Mouse (Mus musculus): ENCODE data around the gene Jag2. TPM values are rescaled to one million over a fixed set of nuclear protein-coding genes. Genes with fewer than 3 reads are reported as not detected.

The Jag2 gene
- polyA plus RNA-seq, 1 experiment from 2014 or later: 3.0 TPM

DNA sequence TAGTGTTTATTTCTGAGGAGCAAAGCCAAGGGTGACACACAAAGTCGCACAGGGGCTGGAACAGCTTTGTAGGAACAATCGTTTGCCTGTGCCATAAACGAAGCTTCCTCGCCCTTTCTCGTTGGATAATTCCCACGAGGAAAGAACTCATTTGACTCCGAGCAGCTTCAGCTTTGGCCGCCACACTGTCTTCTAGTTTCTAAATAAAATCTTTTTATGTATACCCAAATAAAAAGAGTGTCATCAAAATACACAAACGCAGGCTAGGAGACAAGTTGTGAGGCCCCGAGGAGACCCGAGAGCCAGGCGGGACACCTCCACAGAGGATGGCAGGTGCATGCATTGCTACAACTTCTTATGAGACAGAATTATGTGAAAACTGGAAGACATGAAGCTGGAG lies 31.2 kb downstream of the Jag2 start:
- Histone ChIP-seq H3K4me3 (ENCODE audit: low read depth, low read length) (no peak overlapping the region), H3K4me2 (no peak overlapping the region), H3K27me3 (ENCODE audit: control insufficient read depth, insufficient read depth, low read length) (no peaks in the 10 kb centered on the region), H3K36me3 (ENCODE audit: control insufficient read depth, insufficient read depth, low read length) (no peaks in the 10 kb centered on the region), H3K4me1 (ENCODE audit: control insufficient read depth, insufficient read depth, low read length) (peaks cover 3% of the 10 kb centered on the region; the same call in 1 of the 2 replicates), H3K9ac (ENCODE audit: low read length) (no peak overlapping the region), H3K9me3 (ENCODE audit: control insufficient read depth, low read length) (no peaks in the 10 kb centered on the region), H3K27ac (ENCODE audit: low read depth, low read length) (no peak overlapping the region)
- no peak for DNase-seq (ENCODE audit: low spot score, missing footprints)
- WGBS: 79% methylated on average over 12 of the region's 12 CpGs
- ATAC-seq (ENCODE audit: low FRiP score): no peak

DNA sequence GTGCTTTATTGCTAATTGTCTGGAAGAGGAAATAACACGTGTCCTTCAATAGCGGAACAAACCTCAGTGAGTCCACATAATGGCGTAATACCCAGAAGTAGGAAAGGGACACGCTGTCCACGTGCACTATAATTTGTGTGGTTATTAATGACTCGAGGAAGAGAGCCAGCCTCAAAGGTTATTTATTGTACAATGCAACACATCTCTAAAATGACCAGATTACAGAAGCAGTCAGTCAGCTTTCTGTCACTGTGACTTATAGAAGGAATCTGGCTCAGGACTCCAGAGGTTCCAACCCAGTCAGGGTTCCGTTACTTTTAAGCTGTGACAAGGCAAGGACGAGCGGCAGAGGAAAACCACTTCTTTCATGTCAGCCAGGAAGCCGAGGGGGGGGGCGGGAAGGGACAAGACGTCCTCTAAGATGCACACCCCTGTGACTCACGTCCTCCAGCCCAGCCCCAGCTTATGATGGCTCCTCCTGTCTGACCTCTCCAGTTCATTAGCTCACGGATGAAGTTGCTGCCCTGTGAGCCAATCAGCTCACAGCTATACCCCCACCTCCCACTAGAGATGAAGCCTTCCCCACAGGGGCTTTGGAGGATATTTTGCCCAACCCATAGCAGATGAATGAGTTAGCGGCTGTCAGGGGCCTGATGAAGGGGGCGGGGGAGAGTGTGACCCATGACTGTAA lies 31.9 kb downstream of the Jag2 start:
- H3K36me3 ChIP-seq (ENCODE audit: control insufficient read depth, insufficient read depth, low read length): no peaks in the 10 kb centered on the region
- H3K27ac ChIP-seq (ENCODE audit: low read depth, low read length): no peak overlapping the region
- no peak overlapping the region for H3K4me2 ChIP-seq
- ATAC-seq (ENCODE audit: low FRiP score): peak; percentile 84
- WGBS: 51% methylated on average over 16 of the region's 16 CpGs
- no peak overlapping the region for H3K9ac ChIP-seq (ENCODE audit: low read length)
- peaks cover 3% of the 10 kb centered on the region; the same call in 1 of the 2 replicates for H3K4me1 ChIP-seq (ENCODE audit: control insufficient read depth, insufficient read depth, low read length)
- no peak overlapping the region for H3K4me3 ChIP-seq (ENCODE audit: low read depth, low read length)
- H3K9me3 ChIP-seq (ENCODE audit: control insufficient read depth, low read length): no peaks in the 10 kb centered on the region
- DNase-seq (ENCODE audit: low spot score, missing footprints): peak; percentile 86
- H3K27me3 ChIP-seq (ENCODE audit: control insufficient read depth, insufficient read depth, low read length): no peaks in the 10 kb centered on the region

DNA sequence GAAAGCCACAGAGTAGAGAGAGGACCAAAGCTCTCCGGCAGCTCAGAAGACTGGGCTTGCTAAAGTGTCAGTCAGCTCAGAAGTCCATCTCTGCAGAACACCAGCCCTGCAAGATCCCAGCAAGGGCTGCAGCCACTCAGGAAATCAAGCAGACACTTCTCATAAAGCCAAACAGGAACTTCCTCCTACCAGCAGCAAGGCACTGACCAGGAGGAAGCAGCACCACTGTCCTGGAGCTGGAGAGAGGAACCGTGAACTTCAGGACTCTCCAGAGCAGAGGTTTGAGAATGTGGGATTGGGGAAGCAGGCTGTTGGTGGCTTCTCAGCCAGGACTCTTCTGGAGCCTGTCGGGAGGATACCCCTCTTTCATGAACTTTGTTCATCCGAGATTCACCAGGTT lies 34.6 kb downstream of the Jag2 start:
- H3K9ac ChIP-seq (ENCODE audit: low read length): no peak overlapping the region
- H3K4me3 ChIP-seq (ENCODE audit: low read depth, low read length): no peak overlapping the region
- DNase-seq (ENCODE audit: low spot score, missing footprints) (no peak), ATAC-seq (ENCODE audit: low FRiP score) (no peak)
- H3K27ac ChIP-seq (ENCODE audit: low read depth, low read length): no peak overlapping the region
- no peaks in the 10 kb centered on the region for H3K9me3 ChIP-seq (ENCODE audit: control insufficient read depth, low read length)
- no peaks in the 10 kb centered on the region for H3K27me3 ChIP-seq (ENCODE audit: control insufficient read depth, insufficient read depth, low read length)
- no peaks in the 10 kb centered on the region for H3K36me3 ChIP-seq (ENCODE audit: control insufficient read depth, insufficient read depth, low read length)
- WGBS: 70% methylated on average over 4 of the region's 4 CpGs
- H3K4me1 ChIP-seq (ENCODE audit: control insufficient read depth, insufficient read depth, low read length): peaks cover 3% of the 10 kb centered on the region; the same call in 1 of the 2 replicates
- H3K4me2 ChIP-seq: no peak overlapping the region

DNA sequence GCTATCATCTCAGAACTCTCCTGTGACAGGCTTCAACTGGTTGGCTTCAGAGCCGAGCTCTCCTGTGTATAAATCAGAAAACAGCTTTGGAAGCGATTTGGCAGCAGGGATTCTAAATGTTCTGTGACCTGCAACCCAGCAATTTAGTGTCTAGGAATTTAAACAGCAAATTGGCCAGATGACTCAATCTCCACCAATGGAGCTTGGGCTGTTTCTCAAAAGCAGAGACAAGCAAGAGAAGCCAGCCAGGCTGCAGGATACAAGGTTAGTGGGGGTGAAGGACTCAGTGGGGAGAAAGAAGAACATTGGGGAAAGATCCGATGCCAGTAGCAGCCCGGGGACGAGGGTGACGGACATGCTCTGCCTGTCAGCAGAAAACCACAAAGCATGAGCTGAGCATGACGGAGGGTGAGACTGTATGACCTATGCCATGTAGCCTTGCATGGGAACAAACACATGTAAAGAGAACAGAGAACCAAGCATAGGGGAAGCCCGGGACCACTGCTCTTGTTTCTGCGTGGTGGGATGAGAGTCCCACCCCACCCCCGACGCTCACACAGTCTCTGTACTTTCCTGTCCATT lies 35.2 kb downstream of the Jag2 start:
- ATAC-seq (ENCODE audit: low FRiP score) (no peak), DNase-seq (ENCODE audit: low spot score, missing footprints) (no peak)
- peaks cover 3% of the 10 kb centered on the region; the same call in 1 of the 2 replicates for H3K4me1 ChIP-seq (ENCODE audit: control insufficient read depth, insufficient read depth, low read length)
- no peaks in the 10 kb centered on the region for H3K36me3 ChIP-seq (ENCODE audit: control insufficient read depth, insufficient read depth, low read length)
- no peak overlapping the region for H3K9ac ChIP-seq (ENCODE audit: low read length)
- H3K27ac ChIP-seq (ENCODE audit: low read depth, low read length): no peak overlapping the region
- H3K4me2 ChIP-seq: no peak overlapping the region
- H3K27me3 ChIP-seq (ENCODE audit: control insufficient read depth, insufficient read depth, low read length): no peaks in the 10 kb centered on the region
- no peaks in the 10 kb centered on the region for H3K9me3 ChIP-seq (ENCODE audit: control insufficient read depth, low read length)
- 80% methylated on average over 11 of the region's 11 CpGs for WGBS
- H3K4me3 ChIP-seq (ENCODE audit: low read depth, low read length): no peak overlapping the region

DNA sequence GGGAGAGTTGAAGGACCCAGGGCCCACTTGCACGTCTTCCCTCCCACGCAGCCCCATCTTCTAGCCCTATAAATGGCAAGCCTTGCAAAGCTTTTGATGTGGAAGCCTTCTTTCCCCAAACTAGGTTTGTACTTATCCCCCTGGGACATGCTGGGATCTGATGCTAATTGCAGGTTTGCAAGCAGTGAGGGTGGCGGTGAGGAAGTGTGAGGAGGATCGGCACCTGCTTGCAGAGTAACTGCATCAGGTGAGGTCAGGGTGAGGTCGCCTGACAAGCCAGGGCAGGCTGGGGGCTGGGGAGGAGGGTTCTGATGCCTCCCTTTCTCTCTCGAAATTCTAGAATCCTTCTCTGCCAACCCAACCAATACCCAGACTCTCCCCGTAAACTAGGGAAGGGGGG lies 44.1 kb downstream of the Jag2 start:
- WGBS: 78% methylated on average over 7 of the region's 7 CpGs

DNA sequence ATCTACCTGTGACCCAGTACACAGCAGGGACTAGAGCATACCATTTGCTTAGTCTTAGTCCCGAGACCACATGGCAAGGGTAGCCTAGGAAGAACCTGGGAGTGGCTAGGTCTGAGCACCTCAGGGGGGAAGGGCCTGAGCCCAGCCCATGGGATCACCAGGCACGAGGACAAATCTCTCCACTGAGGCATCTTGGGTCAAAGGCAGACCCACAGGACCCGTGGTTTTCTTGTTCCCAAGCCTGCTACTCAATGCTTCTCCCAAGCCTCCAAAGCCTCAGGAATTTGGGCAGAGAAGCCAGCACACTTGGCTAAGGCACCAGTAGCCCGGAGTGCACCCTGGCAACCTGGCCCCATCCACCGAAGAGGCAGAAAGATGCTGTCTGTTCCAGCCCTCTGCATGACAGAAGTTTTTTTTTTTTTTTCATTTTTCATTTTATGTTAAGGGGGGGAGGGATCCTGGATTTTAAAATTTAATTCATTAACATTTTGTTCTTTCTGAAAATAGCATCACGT lies 48.2 kb downstream of the Jag2 start:
- no peak overlapping the region for H3K9ac ChIP-seq (ENCODE audit: low read length)
- peaks cover 8% of the 10 kb centered on the region for H3K4me1 ChIP-seq (ENCODE audit: control insufficient read depth, insufficient read depth, low read length)
- no peak for ATAC-seq (ENCODE audit: low FRiP score)
- DNase-seq (ENCODE audit: low spot score, missing footprints): no peak
- 63% methylated on average over 6 of the region's 6 CpGs for WGBS
- H3K4me3 ChIP-seq (ENCODE audit: low read depth, low read length): no peak overlapping the region
- H3K4me2 ChIP-seq: no peak overlapping the region
- H3K9me3 ChIP-seq (ENCODE audit: control insufficient read depth, low read length): no peaks in the 10 kb centered on the region
- H3K27ac ChIP-seq (ENCODE audit: low read depth, low read length): no peak overlapping the region
- H3K36me3 ChIP-seq (ENCODE audit: control insufficient read depth, insufficient read depth, low read length): no peaks in the 10 kb centered on the region
- H3K27me3 ChIP-seq (ENCODE audit: control insufficient read depth, insufficient read depth, low read length): peaks cover 30% of the 10 kb centered on the region

More for the DNA sequence above, 44.1 kb downstream of the Jag2 start:
- H3K4me3 ChIP-seq (ENCODE audit: low read depth, low read length): no peak overlapping the region
- no peaks in the 10 kb centered on the region for H3K4me1 ChIP-seq (ENCODE audit: control insufficient read depth, insufficient read depth, low read length)
- no peak overlapping the region for H3K4me2 ChIP-seq
- no peaks in the 10 kb centered on the region for H3K9me3 ChIP-seq (ENCODE audit: control insufficient read depth, low read length)
- H3K36me3 ChIP-seq (ENCODE audit: control insufficient read depth, insufficient read depth, low read length): no peaks in the 10 kb centered on the region
- H3K27me3 ChIP-seq (ENCODE audit: control insufficient read depth, insufficient read depth, low read length): no peaks in the 10 kb centered on the region
- H3K9ac ChIP-seq (ENCODE audit: low read length): no peak overlapping the region
- no peak overlapping the region for H3K27ac ChIP-seq (ENCODE audit: low read depth, low read length)
- no peak for DNase-seq (ENCODE audit: low spot score, missing footprints)
- ATAC-seq (ENCODE audit: low FRiP score): no peak

DNA sequence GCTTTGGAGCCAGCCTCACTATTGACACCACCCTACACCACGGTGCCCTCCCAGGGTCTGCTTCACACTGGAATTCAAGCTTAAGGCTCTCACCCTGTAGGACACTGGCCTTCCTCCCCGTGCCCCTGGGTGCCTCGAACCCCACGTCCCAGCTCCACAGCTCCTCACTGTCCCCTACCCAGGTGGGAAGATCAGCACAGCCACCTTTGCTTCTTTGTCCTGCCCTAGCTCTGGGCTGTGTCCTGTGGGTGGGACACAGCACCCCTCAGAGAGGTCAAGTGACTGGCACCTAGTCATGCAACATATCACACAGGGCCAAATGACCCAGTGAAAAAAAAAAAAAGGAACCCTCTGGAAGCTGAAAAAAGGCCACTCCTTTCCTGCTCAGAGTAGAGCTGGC lies 48.9 kb downstream of the Jag2 start:
- H3K4me3 ChIP-seq (ENCODE audit: low read depth, low read length): no peak overlapping the region
- H3K9me3 ChIP-seq (ENCODE audit: control insufficient read depth, low read length): no peaks in the 10 kb centered on the region
- H3K27me3 ChIP-seq (ENCODE audit: control insufficient read depth, insufficient read depth, low read length): peaks cover 37% of the 10 kb centered on the region
- no peaks in the 10 kb centered on the region for H3K36me3 ChIP-seq (ENCODE audit: control insufficient read depth, insufficient read depth, low read length)
- H3K9ac ChIP-seq (ENCODE audit: low read length): no peak overlapping the region
- DNase-seq (ENCODE audit: low spot score, missing footprints) (no peak), ATAC-seq (ENCODE audit: low FRiP score) (no peak)
- H3K4me2 ChIP-seq: no peak overlapping the region
- H3K27ac ChIP-seq (ENCODE audit: low read depth, low read length): no peak overlapping the region
- peaks cover 10% of the 10 kb centered on the region for H3K4me1 ChIP-seq (ENCODE audit: control insufficient read depth, insufficient read depth, low read length)
- WGBS: 77% methylated on average over 4 of the region's 4 CpGs

DNA sequence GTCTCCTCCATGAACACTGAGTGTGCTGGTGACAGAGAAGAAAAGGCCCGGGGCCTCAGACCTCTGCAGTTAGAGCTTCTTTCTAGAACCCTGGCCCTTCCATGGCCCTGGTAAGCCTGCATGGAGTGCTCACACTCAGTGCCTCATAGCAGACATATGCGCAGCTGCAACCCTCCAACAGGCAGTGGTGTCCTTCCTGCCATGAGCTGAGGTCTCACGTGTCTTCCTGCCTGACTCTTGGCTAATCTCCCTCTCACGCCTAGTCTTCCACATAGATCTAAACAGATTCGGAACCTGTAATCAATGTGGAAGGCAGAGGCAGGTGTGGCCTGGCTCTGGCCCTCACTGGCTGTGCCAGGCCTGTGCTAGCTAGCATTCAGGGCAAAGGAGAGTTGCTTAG lies 49.8 kb downstream of the Jag2 start:
- Histone ChIP-seq H3K36me3 (ENCODE audit: control insufficient read depth, insufficient read depth, low read length) (no peaks in the 10 kb centered on the region), H3K4me2 (no peak overlapping the region), H3K27ac (ENCODE audit: low read depth, low read length) (no peak overlapping the region), H3K9me3 (ENCODE audit: control insufficient read depth, low read length) (no peaks in the 10 kb centered on the region), H3K4me3 (ENCODE audit: low read depth, low read length) (no peak overlapping the region), H3K4me1 (ENCODE audit: control insufficient read depth, insufficient read depth, low read length) (peaks cover 10% of the 10 kb centered on the region), H3K9ac (ENCODE audit: low read length) (no peak overlapping the region), H3K27me3 (ENCODE audit: control insufficient read depth, insufficient read depth, low read length) (peaks cover 47% of the 10 kb centered on the region)
- WGBS: 83% methylated on average over 5 of the region's 5 CpGs
- ATAC-seq (ENCODE audit: low FRiP score): no peak
- DNase-seq (ENCODE audit: low spot score, missing footprints): no peak

DNA sequence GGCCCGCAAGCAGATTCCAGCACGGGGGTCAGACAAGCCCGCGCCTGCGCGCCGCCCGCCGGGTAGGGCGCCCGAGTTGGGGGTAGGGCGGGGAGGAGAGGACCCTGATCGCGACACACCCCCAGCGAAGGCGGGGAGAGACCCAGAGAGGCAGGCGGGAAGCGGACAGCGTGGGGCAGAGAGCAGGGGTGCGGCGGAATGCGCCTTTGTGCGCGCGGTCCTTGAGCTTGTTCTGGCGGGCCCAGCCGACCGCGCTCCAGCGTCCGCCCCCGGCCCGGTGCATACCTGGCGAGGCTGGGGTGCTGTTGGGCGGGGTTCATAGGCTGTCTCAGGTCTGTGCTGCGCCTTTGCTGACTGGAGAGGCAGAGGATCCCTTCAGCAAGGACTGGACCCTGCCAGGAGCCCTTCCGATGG lies 52.0 kb downstream of the Jag2 start:
- 3% methylated on average over 33 of the region's 37 CpGs for WGBS
- Histone ChIP-seq H3K9ac (ENCODE audit: low read length) (peak overlapping the region; percentile 45; the same call in 1 of the 2 replicates), H3K4me1 (ENCODE audit: control insufficient read depth, insufficient read depth, low read length) (peaks cover 10% of the 10 kb centered on the region), H3K27ac (ENCODE audit: low read depth, low read length) (no peak overlapping the region), H3K9me3 (ENCODE audit: control insufficient read depth, low read length) (no peaks in the 10 kb centered on the region), H3K4me3 (ENCODE audit: low read depth, low read length) (peak overlapping the region; percentile 27), H3K27me3 (ENCODE audit: control insufficient read depth, insufficient read depth, low read length) (peaks cover 62% of the 10 kb centered on the region), H3K4me2 (peak overlapping the region; percentile 51), H3K36me3 (ENCODE audit: control insufficient read depth, insufficient read depth, low read length) (no peaks in the 10 kb centered on the region)
- peak; percentile 92 for DNase-seq (ENCODE audit: low spot score, missing footprints)
- ATAC-seq (ENCODE audit: low FRiP score): 0 out of 2 replicates have a peak, but pooled peaks have one; percentile 17

All from midbrain, embryonic 11.5 days (tissue).